Mouse (Mus musculus): ENCODE measurements around the gene Ggta1. TPM values are rescaled to one million over a fixed set of nuclear protein-coding genes. Genes with fewer than 3 reads are reported as not detected.
A peak's percentile ranks its signal among the peaks of the same experiment; 100 is the strongest.

The Ggta1 gene
- polyA plus RNA-seq, 1 experiment from 2014 or later = 46.5 TPM

DNA sequence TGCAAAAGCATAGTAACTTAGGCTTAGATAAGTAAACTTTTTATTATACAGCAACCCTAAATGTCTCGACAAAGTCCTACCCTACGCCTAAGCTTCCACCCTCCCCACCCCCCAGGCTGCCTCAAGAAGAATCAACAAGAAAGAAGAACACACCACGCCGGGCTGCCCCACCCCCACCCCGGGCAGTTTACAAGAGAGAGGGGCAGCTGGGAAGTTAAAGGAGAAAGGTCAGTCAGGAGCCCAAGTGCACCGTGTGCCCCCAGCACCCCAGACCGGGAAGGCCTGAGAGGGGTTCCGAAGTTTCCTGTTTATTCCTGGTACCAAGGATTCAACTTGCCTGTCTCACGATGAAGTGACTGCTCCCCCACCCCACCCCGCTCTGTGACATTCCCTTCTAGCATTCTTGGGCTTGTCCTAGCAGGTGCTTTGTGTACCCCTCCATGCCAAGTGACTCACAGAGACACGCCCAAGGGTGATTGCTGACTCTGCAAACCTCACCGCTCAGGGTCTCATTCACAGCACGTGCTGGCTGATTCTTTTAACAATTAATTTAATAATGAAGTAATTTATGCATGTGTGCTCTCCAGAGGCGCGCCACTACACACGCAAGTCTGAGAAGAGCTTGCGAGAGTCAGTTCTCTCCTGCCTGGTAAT, 27.6 kb upstream of the Ggta1 start:
- Histone ChIP-seq H3K4me3 (no peak overlapping the region), H3K27ac (ENCODE audit: poor library complexity, severe bottlenecking) (no peak overlapping the region), H3K9me3 (replicated peaks) (0 out of 2 replicates have a peak, but pooled peaks cover 2% of the 10 kb centered on the region), H3K4me1 (replicated peaks) (peaks cover 27% of the 10 kb centered on the region), H3K4me2 (peak overlapping the region; percentile 41), H3K36me3 (no peaks in the 10 kb centered on the region), H3K27me3 (replicated peaks) (no peaks in the 10 kb centered on the region), H3K9ac (peak overlapping the region; percentile 30)
- WGBS = 37% methylated on average over 17 of the region's 17 CpGs
- no peak for ATAC-seq (ENCODE audit: insufficient number of reproducible peaks, low FRiP score)

DNA sequence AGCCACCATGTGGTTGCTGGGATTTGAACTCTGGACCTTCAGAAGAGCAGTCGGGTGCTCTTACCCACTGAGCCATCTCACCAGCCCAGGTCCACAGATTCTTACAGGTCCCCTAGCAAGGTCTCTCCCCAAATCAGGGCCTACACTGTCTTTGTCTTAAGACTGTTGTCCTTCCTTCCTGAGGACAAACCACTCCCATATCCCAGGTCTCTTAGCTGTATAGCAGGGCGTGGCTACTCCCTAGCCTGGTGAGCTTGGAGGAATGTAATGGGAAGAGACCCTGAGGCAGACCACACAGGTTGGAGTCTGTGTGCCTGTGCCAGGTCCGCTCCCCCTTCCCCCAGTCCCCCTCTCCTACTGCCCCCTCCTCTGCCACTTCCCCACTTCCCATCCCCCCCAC, 24.7 kb upstream of the Ggta1 start:
- Histone ChIP-seq H3K4me3 (no peak overlapping the region), H3K36me3 (no peaks in the 10 kb centered on the region), H3K27ac (ENCODE audit: poor library complexity, severe bottlenecking) (no peak overlapping the region), H3K9me3 (replicated peaks) (0 out of 2 replicates have a peak, but pooled peaks cover 2% of the 10 kb centered on the region), H3K4me2 (no peak overlapping the region), H3K4me1 (replicated peaks) (peaks cover 27% of the 10 kb centered on the region), H3K9ac (no peak overlapping the region), H3K27me3 (replicated peaks) (no peaks in the 10 kb centered on the region)
- 58% methylated on average over 3 of the region's 3 CpGs for WGBS
- 0 out of 2 replicates have a peak, but pooled peaks have one; percentile 35 for ATAC-seq (ENCODE audit: insufficient number of reproducible peaks, low FRiP score)

DNA sequence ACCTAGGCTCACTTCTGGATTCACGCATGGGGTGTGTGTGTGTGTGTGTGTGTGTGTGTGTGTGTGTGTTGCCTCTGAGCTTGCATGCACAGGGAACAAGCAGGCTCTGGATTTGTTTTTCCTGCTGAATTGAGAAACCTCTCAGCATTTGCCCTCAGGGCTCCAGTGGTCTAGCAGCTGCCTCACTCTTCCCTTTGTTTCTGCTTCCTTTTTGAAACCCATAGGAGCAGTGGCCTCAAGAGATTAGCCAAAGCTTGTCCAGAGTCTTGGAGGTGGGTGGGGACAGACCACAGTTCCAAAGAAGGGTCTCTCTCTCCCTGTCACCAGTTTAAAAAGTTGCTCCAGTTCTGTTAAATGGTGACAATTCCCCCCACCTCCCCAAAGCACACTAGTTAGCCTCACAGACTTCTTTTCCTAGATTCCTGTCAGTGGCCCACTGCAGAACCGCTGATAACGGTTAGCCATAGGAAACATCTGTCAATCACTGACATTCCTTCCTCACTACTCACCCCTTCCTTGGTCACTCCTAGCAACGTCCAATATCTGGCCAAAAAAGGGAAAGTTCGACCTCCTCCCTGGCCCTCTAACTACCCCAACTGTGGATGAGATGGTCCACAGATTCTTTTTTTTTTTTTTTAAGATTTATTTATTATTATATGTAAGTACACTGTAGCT, 24.1 kb upstream of the Ggta1 start:
- Histone ChIP-seq H3K9ac (no peak overlapping the region), H3K4me3 (no peak overlapping the region), H3K27ac (ENCODE audit: poor library complexity, severe bottlenecking) (peak overlapping the region; percentile 63), H3K27me3 (replicated peaks) (no peaks in the 10 kb centered on the region), H3K36me3 (no peaks in the 10 kb centered on the region), H3K4me2 (no peak overlapping the region), H3K9me3 (replicated peaks) (0 out of 2 replicates have a peak, but pooled peaks cover 2% of the 10 kb centered on the region), H3K4me1 (replicated peaks) (peaks cover 27% of the 10 kb centered on the region)
- 12% methylated on average over 5 of the region's 5 CpGs for WGBS
- ATAC-seq (ENCODE audit: insufficient number of reproducible peaks, low FRiP score) = peak; percentile 60

DNA sequence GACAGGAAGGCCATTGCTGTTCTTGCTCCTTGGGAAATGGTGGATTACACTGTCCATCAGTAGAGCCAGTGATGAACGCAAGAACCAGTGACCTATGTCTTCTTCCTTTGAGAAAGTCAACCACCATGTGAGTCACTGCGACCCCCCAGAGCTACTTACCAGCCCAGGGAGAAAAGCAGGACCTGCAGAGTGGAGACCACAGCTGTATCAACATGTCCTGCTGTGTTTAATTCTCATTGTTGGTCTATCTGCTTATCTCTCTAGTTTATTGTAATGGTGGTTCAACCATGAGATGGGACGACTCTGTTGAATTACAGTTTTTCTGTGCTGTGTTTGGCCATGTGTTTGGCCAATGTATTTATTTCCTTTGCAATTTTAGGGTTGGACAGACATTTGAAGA, 21.1 kb upstream of the Ggta1 start:
- Histone ChIP-seq H3K27me3 (replicated peaks) (no peaks in the 10 kb centered on the region), H3K4me1 (replicated peaks) (peaks cover 41% of the 10 kb centered on the region), H3K9ac (no peak overlapping the region), H3K4me3 (no peak overlapping the region), H3K4me2 (no peak overlapping the region), H3K9me3 (replicated peaks) (no peaks in the 10 kb centered on the region), H3K36me3 (no peaks in the 10 kb centered on the region), H3K27ac (ENCODE audit: poor library complexity, severe bottlenecking) (no peak overlapping the region)
- ATAC-seq (ENCODE audit: insufficient number of reproducible peaks, low FRiP score) = no peak
- 84% methylated on average over 3 of the region's 3 CpGs for WGBS

DNA sequence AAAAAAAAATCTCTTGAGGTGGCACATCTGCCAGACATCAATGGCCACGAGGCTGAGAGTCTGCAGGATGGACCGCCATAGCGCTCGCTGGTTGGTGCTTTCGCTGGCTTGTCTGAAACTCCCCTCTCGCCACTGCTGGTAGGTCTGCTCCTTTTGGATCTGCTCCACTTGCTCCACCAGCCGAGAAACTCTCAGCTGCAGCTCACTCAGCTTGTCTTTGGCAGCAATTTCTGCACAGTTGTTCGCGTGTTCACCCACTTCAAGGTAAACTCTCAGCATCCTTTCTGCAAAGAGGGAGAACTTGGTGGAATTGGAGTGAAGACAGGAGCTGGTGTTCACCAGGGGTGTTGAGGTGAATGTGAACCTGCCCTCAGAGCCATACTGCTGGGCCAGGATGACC, 20.4 kb upstream of the Ggta1 start:
- H3K4me1 ChIP-seq (replicated peaks) = peaks cover 46% of the 10 kb centered on the region
- no peaks in the 10 kb centered on the region for H3K36me3 ChIP-seq
- H3K27me3 ChIP-seq (replicated peaks) = no peaks in the 10 kb centered on the region
- 85% methylated on average over 9 of the region's 9 CpGs for WGBS
- no peaks in the 10 kb centered on the region for H3K9me3 ChIP-seq (replicated peaks)
- no peak overlapping the region for H3K9ac ChIP-seq
- ATAC-seq (ENCODE audit: insufficient number of reproducible peaks, low FRiP score) = no peak
- H3K27ac ChIP-seq (ENCODE audit: poor library complexity, severe bottlenecking) = no peak overlapping the region
- H3K4me2 ChIP-seq = no peak overlapping the region
- no peak overlapping the region for H3K4me3 ChIP-seq

DNA sequence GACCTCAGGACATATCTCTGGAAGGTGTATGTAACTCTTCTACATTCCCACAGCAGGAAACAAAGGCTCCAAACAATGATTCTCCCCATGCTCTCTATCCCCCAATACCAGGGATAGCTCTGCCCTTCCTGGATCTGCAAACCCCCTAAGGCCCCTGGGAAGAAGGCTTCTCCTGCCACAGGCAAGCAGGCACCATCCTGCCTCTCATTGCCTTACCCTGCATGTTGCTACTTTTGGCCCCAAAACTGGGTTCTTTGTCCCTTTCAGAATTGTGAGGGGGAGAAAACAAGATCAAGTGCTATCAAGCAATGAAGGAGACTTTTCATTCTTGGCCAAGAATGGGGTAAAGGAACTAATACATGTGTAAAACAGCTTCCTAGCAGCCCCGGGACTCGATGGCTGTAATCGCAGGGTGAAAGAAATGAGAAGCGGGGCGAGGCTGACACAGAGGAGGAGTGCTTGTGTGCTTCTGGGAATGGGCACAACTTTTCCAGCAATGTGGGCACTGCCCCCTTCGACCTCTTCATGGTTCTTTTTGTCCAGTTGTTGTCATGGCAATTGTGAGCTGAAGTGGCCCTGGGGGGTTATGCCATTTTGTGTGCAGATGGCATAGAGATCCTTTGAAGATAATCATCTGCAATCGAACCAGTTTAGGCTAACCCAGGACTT, 18.4 kb upstream of the Ggta1 start:
- no peak for ATAC-seq (ENCODE audit: insufficient number of reproducible peaks, low FRiP score)
- Histone ChIP-seq H3K9ac (no peak overlapping the region), H3K4me2 (no peak overlapping the region), H3K36me3 (no peaks in the 10 kb centered on the region), H3K9me3 (replicated peaks) (no peaks in the 10 kb centered on the region), H3K27ac (ENCODE audit: poor library complexity, severe bottlenecking) (no peak overlapping the region), H3K4me3 (no peak overlapping the region), H3K27me3 (replicated peaks) (no peaks in the 10 kb centered on the region), H3K4me1 (replicated peaks) (peaks cover 35% of the 10 kb centered on the region)
- 81% methylated on average over 7 of the region's 7 CpGs for WGBS

DNA sequence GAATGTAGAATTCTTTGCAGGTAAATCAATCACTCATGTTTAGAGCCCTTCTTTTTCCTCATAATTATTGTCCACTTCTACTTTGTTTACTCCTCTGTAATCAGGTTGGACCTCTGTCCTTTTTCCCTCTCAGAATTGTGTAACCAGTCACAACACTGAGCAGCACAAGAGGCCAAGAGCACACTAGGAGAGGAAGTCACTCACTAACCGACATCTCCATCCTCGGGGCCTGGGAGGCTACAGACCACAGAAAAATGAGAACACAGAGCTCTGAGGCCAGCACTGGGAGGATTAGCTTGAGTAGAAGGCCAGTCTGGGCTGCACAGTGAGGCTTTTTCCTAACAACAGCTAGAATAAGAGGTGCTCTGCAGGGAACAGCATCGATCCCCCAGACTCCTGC, 17.0 kb upstream of the Ggta1 start:
- H3K36me3 ChIP-seq = no peaks in the 10 kb centered on the region
- H3K4me3 ChIP-seq = no peak overlapping the region
- WGBS = 60% methylated on average over 3 of the region's 3 CpGs
- H3K4me1 ChIP-seq (replicated peaks) = peaks cover 32% of the 10 kb centered on the region
- no peak overlapping the region for H3K9ac ChIP-seq
- H3K27me3 ChIP-seq (replicated peaks) = no peaks in the 10 kb centered on the region
- no peak overlapping the region for H3K4me2 ChIP-seq
- peak overlapping the region; percentile 14; the same call in 1 of the 2 replicates for H3K27ac ChIP-seq (ENCODE audit: poor library complexity, severe bottlenecking)
- H3K9me3 ChIP-seq (replicated peaks) = no peaks in the 10 kb centered on the region
- ATAC-seq (ENCODE audit: insufficient number of reproducible peaks, low FRiP score) = no peak

DNA sequence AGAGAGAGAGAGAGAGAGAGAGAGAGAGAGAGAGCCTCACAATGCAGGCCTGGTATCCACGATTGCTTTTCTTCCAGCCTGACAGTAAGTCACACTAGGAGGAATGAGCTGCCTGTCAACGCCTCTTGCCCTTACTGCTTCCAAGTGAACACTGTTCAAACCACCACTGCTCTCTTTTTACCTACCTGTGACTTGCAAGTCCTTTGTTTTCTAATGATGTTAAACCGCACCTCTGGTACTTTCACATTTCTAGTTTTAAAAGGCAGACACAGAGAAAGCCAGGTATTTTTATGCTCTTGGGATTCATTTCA, 15.7 kb upstream of the Ggta1 start:
- H3K4me3 ChIP-seq = no peak overlapping the region
- H3K9ac ChIP-seq = no peak overlapping the region
- no peaks in the 10 kb centered on the region for H3K36me3 ChIP-seq
- no peak overlapping the region for H3K4me2 ChIP-seq
- ATAC-seq (ENCODE audit: insufficient number of reproducible peaks, low FRiP score) = no peak
- H3K27ac ChIP-seq (ENCODE audit: poor library complexity, severe bottlenecking) = 0 out of 2 replicates have a peak overlapping the region, but pooled peaks have one; percentile 28
- H3K27me3 ChIP-seq (replicated peaks) = no peaks in the 10 kb centered on the region
- 37% methylated on average over 3 of the region's 3 CpGs for WGBS
- peaks cover 32% of the 10 kb centered on the region for H3K4me1 ChIP-seq (replicated peaks)
- H3K9me3 ChIP-seq (replicated peaks) = no peaks in the 10 kb centered on the region

DNA sequence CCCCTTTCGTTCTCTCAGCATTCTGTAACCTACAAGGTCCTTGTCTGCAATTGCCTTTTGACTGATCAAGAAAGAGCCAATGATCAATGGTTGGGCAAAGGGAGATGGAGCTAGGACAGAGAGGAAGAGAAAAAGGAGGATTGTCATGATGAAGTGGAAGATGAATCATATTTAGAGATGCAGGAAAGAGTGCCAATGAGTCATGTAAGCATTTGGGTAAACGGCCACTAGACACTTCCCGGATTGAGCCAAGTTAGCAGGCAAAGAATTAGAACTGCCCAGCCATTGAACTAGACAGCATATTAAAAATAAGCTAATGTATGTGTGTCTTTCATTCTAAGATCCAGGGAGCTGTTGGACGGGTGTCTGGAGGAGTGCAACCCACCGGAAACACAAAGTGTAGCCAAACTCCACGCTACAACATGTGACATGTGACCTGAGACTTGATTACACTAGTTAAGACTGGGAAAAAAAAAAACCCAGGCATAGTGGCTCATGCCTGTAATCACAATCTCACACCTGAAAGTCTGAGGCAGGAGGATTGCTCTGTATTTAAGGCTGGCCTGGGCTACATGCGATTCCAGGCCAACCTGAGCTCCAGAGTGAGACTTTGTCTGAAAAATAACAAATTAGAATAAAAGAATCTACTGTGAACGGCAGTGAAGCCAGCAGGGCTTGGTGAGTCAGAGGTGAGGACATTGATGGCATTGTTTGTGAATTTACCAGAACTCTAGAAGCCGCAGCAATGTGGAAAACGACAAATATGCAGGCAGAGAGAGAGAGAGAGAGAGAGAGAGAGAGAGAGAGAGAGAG, 15.2 kb upstream of the Ggta1 start:
- 64% methylated on average over 10 of the region's 10 CpGs for WGBS
- peaks cover 32% of the 10 kb centered on the region for H3K4me1 ChIP-seq (replicated peaks)
- H3K36me3 ChIP-seq = no peaks in the 10 kb centered on the region
- no peak overlapping the region for H3K4me2 ChIP-seq
- no peaks in the 10 kb centered on the region for H3K9me3 ChIP-seq (replicated peaks)
- peak overlapping the region; percentile 28; the same call in 1 of the 2 replicates for H3K27ac ChIP-seq (ENCODE audit: poor library complexity, severe bottlenecking)
- no peak for ATAC-seq (ENCODE audit: insufficient number of reproducible peaks, low FRiP score)
- H3K4me3 ChIP-seq = no peak overlapping the region
- H3K9ac ChIP-seq = no peak overlapping the region
- H3K27me3 ChIP-seq (replicated peaks) = no peaks in the 10 kb centered on the region

DNA sequence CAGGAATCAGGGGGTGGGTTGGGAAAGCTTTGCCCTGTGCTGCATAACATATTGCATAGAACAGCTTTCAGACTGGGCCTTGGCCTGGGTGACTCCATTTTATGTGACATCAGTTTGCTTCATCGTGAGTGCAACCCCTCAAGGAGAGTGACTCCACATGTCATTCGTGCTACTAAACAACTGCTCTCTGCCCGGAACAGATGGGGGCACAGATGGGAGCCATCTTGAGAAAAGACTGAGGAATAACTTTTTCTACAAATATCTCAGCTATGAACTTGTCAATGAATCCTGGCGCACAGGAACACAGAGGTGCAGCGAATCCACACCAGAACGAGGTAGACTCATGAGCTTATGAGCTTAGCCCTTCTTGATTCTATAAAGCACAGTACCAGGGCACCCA, 14.3 kb upstream of the Ggta1 start:
- no peak overlapping the region for H3K4me3 ChIP-seq
- H3K27me3 ChIP-seq (replicated peaks) = no peaks in the 10 kb centered on the region
- peaks cover 29% of the 10 kb centered on the region for H3K4me1 ChIP-seq (replicated peaks)
- no peaks in the 10 kb centered on the region for H3K36me3 ChIP-seq
- no peak for ATAC-seq (ENCODE audit: insufficient number of reproducible peaks, low FRiP score)
- no peak overlapping the region for H3K4me2 ChIP-seq
- H3K27ac ChIP-seq (ENCODE audit: poor library complexity, severe bottlenecking) = no peak overlapping the region
- H3K9me3 ChIP-seq (replicated peaks) = no peaks in the 10 kb centered on the region
- WGBS = 89% methylated on average over 6 of the region's 6 CpGs
- H3K9ac ChIP-seq = no peak overlapping the region

DNA sequence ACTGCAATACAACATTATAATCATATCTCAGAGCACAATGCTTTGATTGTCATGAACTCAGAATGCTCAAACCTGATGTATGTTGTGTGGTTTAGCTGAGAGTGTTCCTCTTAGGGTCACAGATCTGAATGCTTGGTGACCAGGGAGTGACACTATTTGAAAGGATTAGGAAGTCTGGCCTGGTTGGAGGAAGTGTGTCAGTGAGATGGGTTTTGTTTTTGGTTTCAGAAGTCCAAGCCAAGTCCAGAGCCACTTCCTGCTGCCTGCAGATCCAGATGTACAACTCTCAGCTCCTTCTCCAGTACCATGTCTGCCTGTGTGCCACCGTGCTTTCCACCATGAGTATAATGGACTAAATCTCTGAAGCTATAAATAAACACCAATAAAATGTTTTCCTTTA, 11.9 kb upstream of the Ggta1 start:
- ATAC-seq (ENCODE audit: insufficient number of reproducible peaks, low FRiP score) = no peak
- H3K27ac ChIP-seq (ENCODE audit: poor library complexity, severe bottlenecking) = no peak overlapping the region
- H3K9ac ChIP-seq = no peak overlapping the region
- no peaks in the 10 kb centered on the region for H3K36me3 ChIP-seq
- H3K4me1 ChIP-seq (replicated peaks) = peaks cover 10% of the 10 kb centered on the region; the same call in 1 of the 2 replicates
- no peaks in the 10 kb centered on the region for H3K9me3 ChIP-seq (replicated peaks)
- H3K4me3 ChIP-seq = no peak overlapping the region
- WGBS = 87% methylated on average over 1 of the region's 1 CpGs
- no peak overlapping the region for H3K4me2 ChIP-seq
- no peaks in the 10 kb centered on the region; the same call in 1 of the 2 replicates for H3K27me3 ChIP-seq (replicated peaks)
